Mouse (Mus musculus) heart, postnatal 14 days (tissue): ENCODE results near the gene Nrp1. TPM values are rescaled to one million over a fixed set of nuclear protein-coding genes. Genes with fewer than 3 reads are reported as not detected.

Experiments
- DNase-seq, 2 experiments: peaks; one replicate each; pipeline ENCODE4 v3.0.0; 2021 to 2022
- intact Hi-C: fragments of 180-260 bp; cut with DNase I; formaldehyde crosslinking; loops from one replicate; pipeline ENCODE4 v1.15.1; 2025
- long read RNA-seq, 2 experiments: library from polyadenylated mRNA; stranded (forward); transcript quantifications; one replicate each; pipeline ENCODE4 v2.0.0; 2021
- total RNA-seq, 2 experiments: library from RNA; stranded (reverse); gene quantifications; 2 replicates each; pipeline ENCODE4 v1.2.3; 2021

The Nrp1 gene
- 100 to 1,000 TPM; 128 to 131 TPM for total RNA-seq
- long read RNA-seq, experiment 1, transcript Nrp1-201 (17 exons, 3,597 nt) = major isoform, 74 of 151 reads
- long read RNA-seq, experiment 1, partial matches to known transcripts = 60 of 151 reads
- long read RNA-seq, experiment 1, other reads (novel, unspliced or antisense) = 17 of 151 reads
- long read RNA-seq, experiment 2, transcript Nrp1-201 (17 exons, 3,597 nt) = major isoform, 96 of 180 reads
- long read RNA-seq, experiment 2, partial matches to known transcripts = 30 of 180 reads
- long read RNA-seq, experiment 2, other reads (novel, unspliced or antisense) = 54 of 180 reads

DNA sequence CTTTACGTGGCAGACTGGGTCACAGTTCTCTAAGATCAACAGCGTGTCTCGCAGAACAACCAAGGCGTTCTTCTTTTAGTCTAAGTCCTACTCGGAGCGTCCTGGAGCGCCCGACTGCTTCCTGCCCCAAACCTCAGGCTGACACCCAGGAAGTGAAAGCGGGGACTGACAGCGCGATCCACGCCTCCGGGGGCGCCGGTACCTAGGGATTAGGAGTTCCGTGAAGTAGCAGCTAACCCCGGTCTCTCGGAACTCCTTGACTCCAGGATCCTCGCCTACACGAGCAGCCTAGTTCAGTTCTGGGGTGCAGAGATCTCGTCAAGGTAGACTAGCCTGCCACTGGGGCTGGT is at the start of gene Nrp1:
Gene Nrp1, plus strand, starts transcription at position 199 of the 350 bp plus-strand sequence.
- intact Hi-C loops = loop anchor here (2.0 to 5.0 kb wide), 7 partner anchors 141 to 1026 kb away; no protein-coding TSS in a partner anchor
- DNase-seq = peak; percentile 62 to 72

- no peak for DNase-seq
- intact Hi-C loops = no loop called here
Measured at GRCm38 (mm10) chr8:128320797-128321196, 37.6 kb upstream of the Nrp1 start.

- intact Hi-C loops = loop anchor here (5.0 kb wide), 1 partner anchor 40 kb away; no protein-coding TSS in a partner anchor
Measured at GRCm38 (mm10) chr8:128327281-128327680, 31.1 kb upstream of the Nrp1 start.

GRCm38 (mm10) chr8:128327922-128328321 is 30.5 kb upstream of the Nrp1 start:
- no peak for DNase-seq
- intact Hi-C loops = loop anchor here (5.0 kb wide), 1 partner anchor 41 kb away; no protein-coding TSS in a partner anchor

More at GRCm38 (mm10) chr8:128327281-128327680, 31.1 kb upstream of the Nrp1 start:
- DNase-seq = no peak

- DNase-seq = no peak
- intact Hi-C loops = loop anchor here (5.0 kb wide), 1 partner anchor 42 kb away; no protein-coding TSS in a partner anchor
Measured at GRCm38 (mm10) chr8:128329502-128329901, 28.9 kb upstream of the Nrp1 start.

DNA sequence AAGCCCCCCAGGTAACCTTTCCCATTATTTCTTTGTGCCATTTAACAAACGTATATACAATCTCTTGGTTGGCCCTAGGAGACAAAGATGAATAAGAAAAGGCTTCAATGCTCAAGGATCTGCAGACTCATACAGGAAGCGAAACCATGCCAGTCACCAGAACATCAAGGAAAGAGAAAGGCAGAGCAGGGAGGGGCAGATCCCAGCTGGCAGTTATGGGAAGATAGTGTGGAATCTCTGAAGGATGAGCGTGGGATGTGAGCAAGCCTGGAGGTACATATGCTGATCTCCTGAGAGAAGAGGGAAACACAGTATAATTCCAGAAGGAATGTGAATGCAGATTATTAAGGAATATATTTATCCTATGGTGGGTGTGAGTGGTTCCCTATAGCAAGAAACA is 22.4 kb upstream of the Nrp1 start:
- intact Hi-C loops = no loop called here
- DNase-seq = no peak

- intact Hi-C loops = no loop called here
- no peak for DNase-seq
Measured at GRCm38 (mm10) chr8:128338951-128339350, 19.5 kb upstream of the Nrp1 start.

- intact Hi-C loops = no loop called here
Measured at GRCm38 (mm10) chr8:128339521-128339920, 18.9 kb upstream of the Nrp1 start.

GRCm38 (mm10) chr8:128350405-128350804 is 8.0 kb upstream of the Nrp1 start:
- intact Hi-C loops = no loop called here
- DNase-seq = no peak

More at GRCm38 (mm10) chr8:128339521-128339920, 18.9 kb upstream of the Nrp1 start:
- no peak for DNase-seq

- intact Hi-C loops = no loop called here
- DNase-seq = no peak
Measured at GRCm38 (mm10) chr8:128351211-128351610, 7.2 kb upstream of the Nrp1 start.

DNA sequence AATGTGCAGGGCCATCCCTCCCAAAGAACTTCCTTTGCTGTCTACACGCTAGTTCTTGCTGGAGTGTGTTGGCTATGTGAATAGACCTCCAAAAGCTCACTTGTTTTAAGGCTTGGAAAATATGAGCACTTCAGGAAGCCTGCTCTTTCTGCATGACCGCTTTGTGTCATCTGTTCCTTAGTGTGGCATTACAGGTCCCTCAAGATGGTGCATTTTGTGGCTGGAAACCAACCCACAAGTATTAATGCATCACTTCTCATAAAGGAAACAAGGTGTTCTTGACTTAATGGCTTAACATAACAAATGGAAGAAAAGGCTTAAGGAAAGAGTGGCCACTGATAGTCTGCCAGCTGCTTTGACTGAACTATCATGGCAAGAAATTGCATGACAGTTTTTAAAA is 5.6 kb upstream of the Nrp1 start:
- no peak for DNase-seq
- intact Hi-C loops = no loop called here

DNA sequence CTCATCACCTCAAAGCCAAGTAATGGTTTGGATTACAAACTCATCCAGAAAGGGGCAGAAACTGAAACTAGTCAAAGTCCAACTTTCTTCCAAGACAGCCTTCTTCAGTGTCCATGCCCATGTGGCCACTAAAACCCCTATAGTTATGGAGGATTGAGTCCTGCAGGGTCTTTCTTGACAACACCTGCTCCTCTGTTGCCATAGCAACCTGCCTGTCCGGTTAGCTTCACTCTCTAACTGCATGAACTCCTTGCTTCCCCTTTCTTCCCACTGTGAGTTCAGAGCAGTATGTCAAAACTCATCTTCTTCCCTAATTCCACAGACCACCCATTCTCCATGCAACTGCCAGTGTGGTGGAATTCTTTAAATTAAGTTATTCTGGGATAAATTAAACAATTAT is 4.4 kb upstream of the Nrp1 start:
- intact Hi-C loops = no loop called here
- DNase-seq = no peak

- intact Hi-C loops = loop anchor here (5.0 kb wide), 5 partner anchors 138 to 1023 kb away; no protein-coding TSS in a partner anchor
- DNase-seq = no peak
Measured at GRCm38 (mm10) chr8:128355091-128355490, 3.3 kb upstream of the Nrp1 start.

GRCm38 (mm10) chr8:128356170-128356569 is 2.2 kb upstream of the Nrp1 start:
- intact Hi-C loops = loop anchor here (2.0 to 5.0 kb wide), 7 partner anchors 89 to 1024 kb away; no protein-coding TSS in a partner anchor
- DNase-seq = no peak

DNA sequence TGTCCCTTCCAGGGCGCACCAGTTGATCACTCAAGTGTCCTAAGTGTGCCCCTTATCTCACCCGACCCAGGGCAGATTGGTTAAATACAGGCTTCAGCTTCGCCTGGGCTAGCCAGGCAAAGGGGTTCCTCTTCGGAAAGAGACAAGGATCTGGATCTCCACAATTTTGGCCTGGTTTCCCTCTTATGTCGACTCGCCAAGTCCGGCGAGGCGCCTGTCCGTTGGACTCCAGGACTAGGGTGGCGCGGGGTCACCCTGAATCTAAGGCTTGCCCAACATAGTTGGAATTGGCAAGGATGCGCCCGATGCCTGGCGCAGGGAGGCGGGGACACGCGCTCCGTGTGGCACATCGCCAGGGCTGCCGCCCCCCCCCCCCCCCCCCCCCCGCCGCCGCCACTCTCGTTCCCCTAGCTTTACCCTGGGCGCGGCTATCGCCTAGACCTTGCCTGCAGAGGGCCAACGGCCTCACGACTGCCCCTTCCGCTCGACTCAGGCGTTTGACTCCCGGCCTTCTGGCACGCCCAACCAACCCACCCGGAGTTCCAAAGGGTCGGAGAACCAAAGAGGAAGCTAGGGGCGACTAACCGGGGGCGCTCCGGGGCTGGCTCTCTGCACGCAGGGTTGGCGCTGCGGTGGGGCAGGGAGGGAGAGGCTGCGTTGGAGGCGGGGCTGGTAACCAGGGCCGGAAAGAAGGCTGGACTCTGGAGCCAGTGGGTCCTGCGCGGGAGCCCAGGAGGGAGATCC is 1.4 kb upstream of the Nrp1 start:
- intact Hi-C loops = loop anchor here (2.0 to 5.0 kb wide), 7 partner anchors 90 to 1025 kb away; no protein-coding TSS in a partner anchor
- DNase-seq = peak; percentile 86 to 90

GRCm38 (mm10) chr8:128357540-128358405 is 631 bp upstream of the Nrp1 start:
- peak; percentile 79 to 81 for DNase-seq
- intact Hi-C loops = loop anchor here (2.0 to 5.0 kb wide), 9 partner anchors 91 to 1025 kb away; no protein-coding TSS in a partner anchor

GRCm38 (mm10) chr8:128358756-128359520 is 534 bp downstream of the Nrp1 start:
- peak; percentile 73 to 75 for DNase-seq
- intact Hi-C loops = loop anchor here (2.0 to 5.0 kb wide), 7 partner anchors 142 to 1027 kb away; no protein-coding TSS in a partner anchor

- intact Hi-C loops = loop anchor here (2.0 to 5.0 kb wide), 9 partner anchors 78 to 1169 kb away; no protein-coding TSS in a partner anchor
- DNase-seq = peak; percentile 58 to 61
Measured at GRCm38 (mm10) chr8:128359521-128360318, 1.3 kb downstream of the Nrp1 start.
